Mouse (Mus musculus) brain, adult 10 weeks (tissue): Measurements from ENCODE around the gene Mob1a. TPM values are rescaled to one million over a fixed set of nuclear protein-coding genes. Genes with fewer than 3 reads are reported as not detected.

ENCODE experiments used
- polyA plus RNA-seq: library from polyadenylated mRNA; stranded (reverse); fragments of 350-450 nt; fragmentation: Illumina TruSeq; extraction: RNeasy Lipid Tissue Mini Kit (QIAGEN cat#74804); gene quantifications from one replicate; pipeline ENCODE4 v1.2.3, GENCODE M21; 2015; ENCODE audit warnings: low read depth, low replicate concordance

The Mob1a gene
- polyA plus RNA-seq, result 20.1 TPM

DNA sequence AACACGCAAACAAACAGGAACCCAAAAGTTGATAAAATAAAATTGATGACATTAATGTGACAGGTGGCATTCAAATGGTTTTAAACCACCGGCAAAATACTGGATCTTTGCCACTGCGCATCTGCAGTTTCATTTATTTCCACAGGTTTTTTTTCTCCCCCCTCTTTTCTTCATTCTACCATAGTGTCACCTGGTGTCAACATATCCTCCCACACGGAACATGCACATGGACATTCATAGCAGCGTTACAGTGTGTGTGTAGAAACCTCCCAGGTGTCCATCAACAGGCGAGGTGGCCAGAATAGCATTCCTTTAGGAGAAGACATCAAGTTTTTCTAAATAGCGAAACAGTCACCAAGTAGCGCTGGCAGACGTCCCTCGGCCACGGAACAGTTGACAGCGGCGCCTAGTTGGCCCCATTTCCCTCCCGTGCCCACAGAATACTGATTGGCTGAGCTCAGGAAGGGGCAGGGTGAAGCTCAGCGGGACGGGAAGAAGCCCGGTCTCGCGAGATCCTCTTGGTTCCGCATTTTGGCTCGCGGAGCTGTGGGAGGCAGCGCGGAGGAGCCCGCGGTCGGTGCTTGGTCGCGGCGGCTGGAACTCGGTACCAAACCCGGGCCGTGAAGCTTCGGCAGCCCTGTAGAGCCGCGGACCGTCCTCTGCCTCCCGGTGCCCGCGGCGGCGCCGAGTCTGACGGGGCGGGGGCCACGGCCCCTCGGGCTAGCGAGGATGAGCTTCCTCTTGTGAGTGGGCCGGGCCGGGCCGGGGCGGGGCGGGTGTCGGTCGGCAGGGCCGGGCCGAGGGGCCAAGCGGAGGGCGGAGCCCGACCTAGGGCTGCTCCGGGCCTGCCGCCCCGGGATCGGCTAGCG is at the start of gene Mob1a, which contains the start of gene Mthfd2:
Gene Mob1a, plus strand, starts transcription at position 492 of the 869 bp plus-strand sequence.
Gene Mthfd2, minus strand, starts transcription at position 384 of the 869 bp plus-strand sequence.

GRCm38 (mm10) chr6:83348873-83349272 is 23.1 kb downstream of the Mob1a start, which contains the start of gene Bola3:
Gene Bola3 (plus strand): TSS chr6:83349147.

Other genes starting within 250 kb of the Mob1a start
- gene Pcgf1, start 248.1 kb upstream of the Mob1a start, polyA plus RNA-seq, result 39.5 TPM
- gene Lbx2, start 239.6 kb upstream of the Mob1a start, polyA plus RNA-seq, result not detected
- 1.9 TPM for gene Ccdc142, start 224.4 kb upstream of the Mob1a start, polyA plus RNA-seq
- 4.3 TPM for gene Gm42688, start 224.4 kb upstream of the Mob1a start, polyA plus RNA-seq
- 109 TPM for gene Mrpl53, start 217.0 kb upstream of the Mob1a start, polyA plus RNA-seq
- 21.4 TPM for gene Mogs, start 210.5 kb upstream of the Mob1a start, polyA plus RNA-seq
- 53.1 TPM for gene Wbp1, start 204.5 kb upstream of the Mob1a start, polyA plus RNA-seq
- gene Ino80b, start 200.6 kb upstream of the Mob1a start, polyA plus RNA-seq, result 16.5 TPM
- 108 TPM for gene Rtkn, start 190.6 kb upstream of the Mob1a start, polyA plus RNA-seq
- gene Wdr54, start 169.6 kb upstream of the Mob1a start, polyA plus RNA-seq, result 30.7 TPM
- gene 1700003E16Rik, start 169.6 kb upstream of the Mob1a start, polyA plus RNA-seq, result 25.7 TPM
- gene Dctn1, start 160.1 kb upstream of the Mob1a start, polyA plus RNA-seq, result 208 TPM
- 1.6 TPM for gene Slc4a5, start 106.2 kb upstream of the Mob1a start, polyA plus RNA-seq
- 11.2 TPM for gene Mthfd2, start 108 bp upstream of the Mob1a start, polyA plus RNA-seq
- 79.8 TPM for gene Bola3, start 23.1 kb downstream of the Mob1a start, polyA plus RNA-seq
- 11.8 TPM for gene Tet3, start 133.1 kb downstream of the Mob1a start, polyA plus RNA-seq
- 35.0 TPM for gene Dguok, start 181.0 kb downstream of the Mob1a start, polyA plus RNA-seq
- not detected for gene Actg2, start 210.2 kb downstream of the Mob1a start, polyA plus RNA-seq
- gene Stambp, start 246.7 kb downstream of the Mob1a start, polyA plus RNA-seq, result 33.7 TPM